Mouse (Mus musculus) fat pad, adult 2 months (tissue): Measurements from ENCODE around the gene Frmd4b.

Experiments used
- DNase-seq: peaks from one replicate; pipeline ENCODE4 v3.0.0-alpha.2; 2011; ENCODE audit warnings: low read depth, low spot score; ENCODE audit errors: extremely low read depth

The Frmd4b gene

GRCm38 (mm10) chr6:97580479-97581030 is 36.8 kb downstream of the Frmd4b start:
- DNase-seq, result no peak

- DNase-seq, result no peak
Measured at GRCm38 (mm10) chr6:97579704-97580103, 37.6 kb downstream of the Frmd4b start.

- DNase-seq, result no peak
Measured at GRCm38 (mm10) chr6:97578210-97578609, 39.1 kb downstream of the Frmd4b start.

GRCm38 (mm10) chr6:97577349-97577748 is 40.0 kb downstream of the Frmd4b start:
- no peak for DNase-seq

- no peak for DNase-seq
Measured at GRCm38 (mm10) chr6:97576565-97577346, 40.6 kb downstream of the Frmd4b start.

GRCm38 (mm10) chr6:97576096-97576495 is 41.2 kb downstream of the Frmd4b start:
- no peak for DNase-seq

- peak; percentile 90 for DNase-seq
Measured at GRCm38 (mm10) chr6:97574973-97575372, 42.4 kb downstream of the Frmd4b start.

- no peak for DNase-seq
Measured at GRCm38 (mm10) chr6:97572226-97572625, 45.1 kb downstream of the Frmd4b start.

GRCm38 (mm10) chr6:97568538-97568937 is 48.8 kb downstream of the Frmd4b start:
- DNase-seq, result no peak

- DNase-seq, result no peak
Measured at GRCm38 (mm10) chr6:97566746-97567145, 50.6 kb downstream of the Frmd4b start.

- no peak for DNase-seq
Measured at GRCm38 (mm10) chr6:97557147-97557546, 60.2 kb downstream of the Frmd4b start.

- no peak for DNase-seq
Measured at GRCm38 (mm10) chr6:97555637-97556036, 61.7 kb downstream of the Frmd4b start.

GRCm38 (mm10) chr6:97553431-97553830 is 63.9 kb downstream of the Frmd4b start:
- no peak for DNase-seq

GRCm38 (mm10) chr6:97552573-97552972 is 64.8 kb downstream of the Frmd4b start:
- DNase-seq, result no peak

- no peak for DNase-seq
Measured at GRCm38 (mm10) chr6:97551884-97552283, 65.5 kb downstream of the Frmd4b start.

GRCm38 (mm10) chr6:97551161-97551560 is 66.2 kb downstream of the Frmd4b start:
- DNase-seq, result no peak

GRCm38 (mm10) chr6:97540458-97540857 is 76.9 kb downstream of the Frmd4b start:
- no peak for DNase-seq

- no peak for DNase-seq
Measured at GRCm38 (mm10) chr6:97535763-97536445, 81.4 kb downstream of the Frmd4b start.

GRCm38 (mm10) chr6:97531043-97531442 is 86.3 kb downstream of the Frmd4b start:
- no peak for DNase-seq

GRCm38 (mm10) chr6:97528961-97529680 is 88.2 kb downstream of the Frmd4b start:
- no peak for DNase-seq

- no peak for DNase-seq
Measured at GRCm38 (mm10) chr6:97526092-97526491, 91.2 kb downstream of the Frmd4b start.
